Mouse (Mus musculus): ENCODE results near the gene Casz1. TPM values are rescaled to one million over a fixed set of nuclear protein-coding genes. Genes with fewer than 3 reads are reported as not detected.

Gene Casz1
- polyA plus RNA-seq, 1 experiment from 2014 or later = 16.1 TPM

DNA sequence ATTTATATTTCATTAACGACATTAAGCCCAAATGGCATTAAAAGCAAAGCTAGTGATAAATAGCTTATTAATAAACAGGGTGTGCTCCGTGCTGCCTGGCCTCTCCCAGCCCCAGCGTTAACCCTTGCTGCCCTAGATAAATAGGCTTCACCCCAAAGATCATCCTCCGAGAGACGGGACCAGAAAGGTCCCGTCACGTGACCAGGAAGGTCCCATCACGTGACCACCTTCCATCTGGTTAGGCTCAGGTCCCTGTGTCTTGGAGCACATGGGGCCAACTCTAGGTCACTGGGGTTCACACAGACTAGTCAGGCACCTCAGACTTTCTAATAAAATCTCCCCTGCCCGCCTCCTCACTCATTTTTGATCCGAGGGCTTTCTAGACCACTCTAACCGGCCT, 42.5 kb downstream of the Casz1 start:
- 54% methylated on average over 11 of the region's 11 CpGs for WGBS
- H3K27me3 ChIP-seq (ENCODE audit: control insufficient read depth, insufficient read depth, low read length) = no peaks in the 10 kb centered on the region

GRCm38 (mm10) chr4:148847636-148848035, 43.4 kb downstream of the Casz1 start:
- ATAC-seq (ENCODE audit: low read depth) = no peak
- H3K4me3 ChIP-seq (ENCODE audit: low read depth, low read length) = no peak overlapping the region
- no peaks in the 10 kb centered on the region for H3K36me3 ChIP-seq (ENCODE audit: control insufficient read depth, insufficient read depth, low read length)
- no peak overlapping the region for H3K9ac ChIP-seq (replicated peaks; ENCODE audit: low read depth, low read length)
- no peaks in the 10 kb centered on the region for H3K9me3 ChIP-seq (ENCODE audit: control insufficient read depth, low read length)
- 0 out of 2 replicates have a peak, but pooled peaks cover 3% of the 10 kb centered on the region for H3K4me1 ChIP-seq (ENCODE audit: control insufficient read depth, insufficient read depth, low read length)
- 87% methylated on average over 9 of the region's 9 CpGs for WGBS
- no peak overlapping the region for H3K27ac ChIP-seq (ENCODE audit: low read depth, low read length)
- H3K4me2 ChIP-seq (ENCODE audit: low read depth, low read length) = no peak overlapping the region
- H3K27me3 ChIP-seq (ENCODE audit: control insufficient read depth, insufficient read depth, low read length) = no peaks in the 10 kb centered on the region

More for the DNA sequence above, 42.5 kb downstream of the Casz1 start:
- H3K4me3 ChIP-seq (ENCODE audit: low read depth, low read length) = no peak overlapping the region
- H3K4me1 ChIP-seq (ENCODE audit: control insufficient read depth, insufficient read depth, low read length) = 0 out of 2 replicates have a peak, but pooled peaks cover 3% of the 10 kb centered on the region
- no peak overlapping the region for H3K4me2 ChIP-seq (ENCODE audit: low read depth, low read length)
- no peak overlapping the region for H3K27ac ChIP-seq (ENCODE audit: low read depth, low read length)
- H3K9ac ChIP-seq (replicated peaks; ENCODE audit: low read depth, low read length) = no peak overlapping the region
- no peaks in the 10 kb centered on the region for H3K36me3 ChIP-seq (ENCODE audit: control insufficient read depth, insufficient read depth, low read length)
- ATAC-seq (ENCODE audit: low read depth) = no peak
- no peaks in the 10 kb centered on the region for H3K9me3 ChIP-seq (ENCODE audit: control insufficient read depth, low read length)

DNA sequence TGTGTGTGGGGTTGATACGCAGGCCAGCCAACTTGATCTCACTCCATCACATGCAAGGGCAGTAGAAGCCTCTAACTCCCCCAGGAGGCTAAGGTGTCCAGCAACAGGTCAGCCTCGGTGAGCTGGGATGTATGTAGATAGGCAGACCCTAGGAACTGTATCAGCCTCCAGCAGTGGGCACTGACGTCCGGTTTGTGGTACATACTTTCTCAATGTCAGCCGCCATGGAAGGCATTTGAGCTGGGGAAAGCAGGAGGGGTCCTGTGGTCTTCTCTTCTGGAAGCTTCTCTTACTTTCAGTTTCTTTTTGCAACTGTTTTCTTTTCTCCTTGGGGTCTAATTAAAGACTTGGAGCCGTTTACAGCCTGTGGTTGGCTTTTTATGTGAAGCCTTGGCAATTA, 45.2 kb downstream of the Casz1 start:
- H3K4me1 ChIP-seq (ENCODE audit: control insufficient read depth, insufficient read depth, low read length) = 0 out of 2 replicates have a peak, but pooled peaks cover 3% of the 10 kb centered on the region

DNA sequence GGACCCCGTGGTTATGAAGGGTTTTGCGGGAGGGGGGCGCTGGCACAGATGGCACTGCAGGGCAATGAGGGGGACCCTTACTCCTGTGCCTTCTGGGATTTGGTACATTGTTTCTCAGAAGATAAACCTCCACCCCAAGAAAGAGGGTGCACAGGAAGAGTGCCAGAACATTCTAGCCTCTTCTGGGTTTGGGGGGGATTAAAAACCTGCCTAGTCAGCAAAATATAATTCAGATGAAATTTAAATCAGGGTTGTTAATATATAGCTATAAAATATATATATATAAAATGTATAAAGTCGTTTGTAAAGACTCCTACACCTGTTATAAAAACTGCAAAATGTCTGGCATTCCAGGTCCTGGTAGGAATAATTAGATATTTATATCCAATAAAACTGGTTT, 48.8 kb downstream of the Casz1 start:
- H3K36me3 ChIP-seq (ENCODE audit: control insufficient read depth, insufficient read depth, low read length) = no peaks in the 10 kb centered on the region
- WGBS = 73% methylated on average over 4 of the region's 4 CpGs
- H3K4me2 ChIP-seq (ENCODE audit: low read depth, low read length) = no peak overlapping the region
- H3K4me3 ChIP-seq (ENCODE audit: low read depth, low read length) = no peak overlapping the region
- peaks cover 13% of the 10 kb centered on the region; the same call in 1 of the 2 replicates for H3K4me1 ChIP-seq (ENCODE audit: control insufficient read depth, insufficient read depth, low read length)
- no peak overlapping the region for H3K9ac ChIP-seq (replicated peaks; ENCODE audit: low read depth, low read length)
- no peaks in the 10 kb centered on the region for H3K9me3 ChIP-seq (ENCODE audit: control insufficient read depth, low read length)
- no peaks in the 10 kb centered on the region for H3K27me3 ChIP-seq (ENCODE audit: control insufficient read depth, insufficient read depth, low read length)
- H3K27ac ChIP-seq (ENCODE audit: low read depth, low read length) = no peak overlapping the region
- no peak for ATAC-seq (ENCODE audit: low read depth)

More for the DNA sequence above, 45.2 kb downstream of the Casz1 start:
- ATAC-seq (ENCODE audit: low read depth) = no peak
- 72% methylated on average over 6 of the region's 6 CpGs for WGBS
- Histone ChIP-seq H3K9me3 (ENCODE audit: control insufficient read depth, low read length) (no peaks in the 10 kb centered on the region), H3K4me3 (ENCODE audit: low read depth, low read length) (no peak overlapping the region), H3K27ac (ENCODE audit: low read depth, low read length) (no peak overlapping the region), H3K9ac (replicated peaks; ENCODE audit: low read depth, low read length) (no peak overlapping the region), H3K36me3 (ENCODE audit: control insufficient read depth, insufficient read depth, low read length) (no peaks in the 10 kb centered on the region), H3K27me3 (ENCODE audit: control insufficient read depth, insufficient read depth, low read length) (no peaks in the 10 kb centered on the region), H3K4me2 (ENCODE audit: low read depth, low read length) (no peak overlapping the region)

GRCm38 (mm10) chr4:148854093-148854492, 49.9 kb downstream of the Casz1 start:
- H3K27me3 ChIP-seq (ENCODE audit: control insufficient read depth, insufficient read depth, low read length) = 0 out of 2 replicates have a peak, but pooled peaks cover under 1% of the 10 kb centered on the region
- 20% methylated on average over 2 of the region's 2 CpGs for WGBS

DNA sequence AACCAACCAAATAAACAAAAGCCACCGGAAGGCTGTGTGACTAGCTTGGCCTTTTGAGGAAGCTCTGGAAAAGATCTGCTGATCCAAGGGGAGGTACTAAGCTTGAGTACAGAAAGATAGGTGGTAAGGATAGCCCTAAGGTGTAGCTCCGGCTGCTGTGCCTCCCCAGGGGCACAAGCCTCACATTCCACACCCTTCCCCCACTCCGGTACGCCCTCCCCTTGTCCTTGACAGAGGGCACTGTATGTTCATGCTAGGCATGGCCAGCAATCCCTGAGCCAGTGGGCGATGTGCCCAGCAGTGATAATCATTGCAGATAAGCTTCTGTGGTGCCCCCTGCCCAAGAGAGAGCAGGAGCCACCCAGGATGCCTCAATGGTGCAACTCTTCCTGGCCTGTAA, 51.3 kb downstream of the Casz1 start:
- no peak overlapping the region for H3K4me2 ChIP-seq (ENCODE audit: low read depth, low read length)
- 0 out of 2 replicates have a peak, but pooled peaks cover 5% of the 10 kb centered on the region for H3K27me3 ChIP-seq (ENCODE audit: control insufficient read depth, insufficient read depth, low read length)
- 85% methylated on average over 5 of the region's 5 CpGs for WGBS
- H3K9me3 ChIP-seq (ENCODE audit: control insufficient read depth, low read length) = no peaks in the 10 kb centered on the region
- no peak overlapping the region for H3K9ac ChIP-seq (replicated peaks; ENCODE audit: low read depth, low read length)
- H3K4me3 ChIP-seq (ENCODE audit: low read depth, low read length) = no peak overlapping the region
- H3K36me3 ChIP-seq (ENCODE audit: control insufficient read depth, insufficient read depth, low read length) = no peaks in the 10 kb centered on the region
- H3K27ac ChIP-seq (ENCODE audit: low read depth, low read length) = no peak overlapping the region
- H3K4me1 ChIP-seq (ENCODE audit: control insufficient read depth, insufficient read depth, low read length) = peaks cover 26% of the 10 kb centered on the region; the same call in 1 of the 2 replicates
- no peak for ATAC-seq (ENCODE audit: low read depth)

More at GRCm38 (mm10) chr4:148854093-148854492, 49.9 kb downstream of the Casz1 start:
- H3K4me1 ChIP-seq (ENCODE audit: control insufficient read depth, insufficient read depth, low read length) = peaks cover 15% of the 10 kb centered on the region; the same call in 1 of the 2 replicates
- no peak for ATAC-seq (ENCODE audit: low read depth)
- H3K36me3 ChIP-seq (ENCODE audit: control insufficient read depth, insufficient read depth, low read length) = no peaks in the 10 kb centered on the region
- H3K9ac ChIP-seq (replicated peaks; ENCODE audit: low read depth, low read length) = no peak overlapping the region
- no peak overlapping the region for H3K4me3 ChIP-seq (ENCODE audit: low read depth, low read length)
- no peak overlapping the region for H3K27ac ChIP-seq (ENCODE audit: low read depth, low read length)
- no peak overlapping the region for H3K4me2 ChIP-seq (ENCODE audit: low read depth, low read length)
- H3K9me3 ChIP-seq (ENCODE audit: control insufficient read depth, low read length) = no peaks in the 10 kb centered on the region

DNA sequence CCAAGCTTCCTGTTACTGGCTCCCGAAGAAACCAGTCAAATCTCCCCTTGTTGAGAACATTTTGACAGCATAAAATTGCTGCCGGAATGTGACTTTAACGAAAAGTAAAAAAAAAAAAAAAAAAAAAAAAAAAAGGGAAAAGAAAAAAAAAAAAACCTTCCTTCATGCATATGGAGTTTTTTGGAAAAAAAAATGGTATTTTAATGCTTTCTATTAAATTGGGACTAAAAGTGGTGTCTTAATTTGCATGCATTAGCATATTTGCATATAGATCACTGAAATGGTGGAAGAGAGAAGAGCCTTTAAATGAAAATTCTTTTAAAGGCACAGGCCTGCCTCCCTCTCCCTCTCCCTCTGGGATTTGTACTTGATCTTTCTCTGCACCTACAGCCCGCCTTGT, 52.0 kb downstream of the Casz1 start:
- no peak overlapping the region for H3K4me2 ChIP-seq (ENCODE audit: low read depth, low read length)
- 64% methylated on average over 4 of the region's 4 CpGs for WGBS
- H3K4me3 ChIP-seq (ENCODE audit: low read depth, low read length) = no peak overlapping the region
- H3K36me3 ChIP-seq (ENCODE audit: control insufficient read depth, insufficient read depth, low read length) = no peaks in the 10 kb centered on the region
- no peak for ATAC-seq (ENCODE audit: low read depth)
- H3K9ac ChIP-seq (replicated peaks; ENCODE audit: low read depth, low read length) = no peak overlapping the region
- no peaks in the 10 kb centered on the region for H3K9me3 ChIP-seq (ENCODE audit: control insufficient read depth, low read length)
- 0 out of 2 replicates have a peak, but pooled peaks cover 5% of the 10 kb centered on the region for H3K27me3 ChIP-seq (ENCODE audit: control insufficient read depth, insufficient read depth, low read length)
- no peak overlapping the region for H3K27ac ChIP-seq (ENCODE audit: low read depth, low read length)
- peaks cover 27% of the 10 kb centered on the region; the same call in 1 of the 2 replicates for H3K4me1 ChIP-seq (ENCODE audit: control insufficient read depth, insufficient read depth, low read length)

- no peak overlapping the region for H3K4me2 ChIP-seq (ENCODE audit: low read depth, low read length)
- no peak overlapping the region for H3K27ac ChIP-seq (ENCODE audit: low read depth, low read length)
- 61% methylated on average over 13 of the region's 13 CpGs for WGBS
- no peaks in the 10 kb centered on the region for H3K36me3 ChIP-seq (ENCODE audit: control insufficient read depth, insufficient read depth, low read length)
- peaks cover 24% of the 10 kb centered on the region; the same call in 1 of the 2 replicates for H3K4me1 ChIP-seq (ENCODE audit: control insufficient read depth, insufficient read depth, low read length)
- no peaks in the 10 kb centered on the region for H3K9me3 ChIP-seq (ENCODE audit: control insufficient read depth, low read length)
- no peak overlapping the region for H3K9ac ChIP-seq (replicated peaks; ENCODE audit: low read depth, low read length)
- H3K4me3 ChIP-seq (ENCODE audit: low read depth, low read length) = no peak overlapping the region
- ATAC-seq (ENCODE audit: low read depth) = no peak
- H3K27me3 ChIP-seq (ENCODE audit: control insufficient read depth, insufficient read depth, low read length) = peaks cover 6% of the 10 kb centered on the region; the same call in 1 of the 2 replicates
Observed at GRCm38 (mm10) chr4:148857398-148858084, 53.3 kb downstream of the Casz1 start.

GRCm38 (mm10) chr4:148858194-148858593, 54.0 kb downstream of the Casz1 start:
- no peak for ATAC-seq (ENCODE audit: low read depth)
- H3K4me1 ChIP-seq (ENCODE audit: control insufficient read depth, insufficient read depth, low read length) = peaks cover 24% of the 10 kb centered on the region; the same call in 1 of the 2 replicates
- H3K27me3 ChIP-seq (ENCODE audit: control insufficient read depth, insufficient read depth, low read length) = peaks cover 8% of the 10 kb centered on the region; the same call in 1 of the 2 replicates
- H3K4me3 ChIP-seq (ENCODE audit: low read depth, low read length) = no peak overlapping the region
- no peaks in the 10 kb centered on the region for H3K9me3 ChIP-seq (ENCODE audit: control insufficient read depth, low read length)
- H3K9ac ChIP-seq (replicated peaks; ENCODE audit: low read depth, low read length) = no peak overlapping the region
- H3K36me3 ChIP-seq (ENCODE audit: control insufficient read depth, insufficient read depth, low read length) = no peaks in the 10 kb centered on the region
- no peak overlapping the region for H3K4me2 ChIP-seq (ENCODE audit: low read depth, low read length)
- 47% methylated on average over 7 of the region's 7 CpGs for WGBS
- H3K27ac ChIP-seq (ENCODE audit: low read depth, low read length) = no peak overlapping the region
